Mouse (Mus musculus): ENCODE measurements around the gene Crk.

Crk gene

DNA sequence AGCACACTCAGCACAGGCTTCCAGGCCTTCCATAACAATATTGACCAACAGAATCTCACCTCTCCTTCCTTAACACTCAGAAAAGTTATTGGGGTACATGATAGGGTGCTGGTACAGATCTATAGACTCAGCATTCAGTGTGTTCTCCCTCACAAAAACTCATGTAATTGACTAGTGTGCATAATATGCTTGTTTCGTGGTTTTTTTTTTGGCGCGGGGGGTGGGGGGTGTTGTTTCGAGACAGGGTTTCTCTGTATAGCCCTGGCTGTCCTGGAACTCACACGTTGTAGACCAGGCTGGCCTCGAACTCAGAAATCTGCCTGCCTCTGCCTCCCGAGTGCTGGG lies 59.4 kb downstream of the Crk start:
- no peak for DNase-seq (ENCODE audit: low read depth)

DNA sequence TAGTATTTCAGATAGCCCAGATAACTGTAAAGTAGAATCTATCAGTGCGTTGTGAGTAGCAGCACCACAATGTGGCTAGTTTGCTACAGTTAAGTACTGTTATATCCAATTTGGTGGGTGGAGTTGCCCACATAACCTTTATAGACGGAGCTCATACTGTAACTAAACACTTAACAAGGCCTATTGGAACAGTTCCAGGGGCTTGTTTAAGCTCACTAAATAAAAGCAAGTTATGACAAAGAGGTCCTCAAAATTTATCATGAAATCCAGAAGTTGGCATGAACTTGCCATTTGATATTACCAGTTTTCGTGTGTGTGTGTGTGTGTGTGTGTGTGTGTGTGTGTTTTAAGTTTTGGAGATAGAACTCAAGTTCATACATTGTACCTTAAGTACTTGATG lies 61.1 kb downstream of the Crk start:
- no peak for DNase-seq (ENCODE audit: low read depth)

DNA sequence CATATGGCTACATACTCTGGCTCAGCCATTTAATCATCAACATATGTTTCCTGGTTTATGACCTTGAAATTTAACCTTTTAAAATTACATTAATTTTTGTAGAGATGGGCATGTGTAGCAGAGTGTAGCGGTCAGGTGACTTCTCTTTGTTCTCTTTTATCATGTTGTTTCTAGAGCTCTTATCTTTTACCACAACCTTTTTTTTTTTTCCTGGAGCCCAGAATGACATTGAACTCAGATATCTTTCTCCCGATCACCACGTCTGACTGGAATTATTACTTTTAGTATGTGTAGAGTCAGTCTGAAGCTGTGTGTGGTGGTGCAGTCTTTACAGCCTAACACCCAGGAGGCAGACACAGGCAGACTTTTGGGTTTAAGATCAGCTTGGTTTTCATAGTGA lies 62.6 kb downstream of the Crk start:
- no peak for DNase-seq (ENCODE audit: low read depth)

DNA sequence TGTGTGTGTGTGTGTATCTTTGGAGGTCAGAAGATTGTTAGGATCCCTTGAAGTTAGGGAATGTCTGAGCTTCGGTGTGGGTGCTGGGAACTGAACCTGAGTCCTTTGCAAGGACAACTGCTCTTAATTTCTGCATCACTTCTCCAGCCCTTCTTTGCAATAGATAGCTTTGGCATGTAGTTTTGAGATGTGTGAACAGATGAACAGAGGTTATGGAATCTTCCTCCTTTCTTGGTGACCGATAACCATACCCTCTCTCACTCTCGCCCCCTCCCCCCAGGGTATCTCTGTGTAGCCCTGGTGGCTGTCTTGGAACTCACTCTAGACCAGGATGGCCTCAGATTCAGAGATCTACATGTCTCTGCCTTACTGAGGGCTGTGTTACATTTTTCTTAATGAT lies 65.7 kb downstream of the Crk start:
- DNase-seq (ENCODE audit: low read depth): no peak

DNA sequence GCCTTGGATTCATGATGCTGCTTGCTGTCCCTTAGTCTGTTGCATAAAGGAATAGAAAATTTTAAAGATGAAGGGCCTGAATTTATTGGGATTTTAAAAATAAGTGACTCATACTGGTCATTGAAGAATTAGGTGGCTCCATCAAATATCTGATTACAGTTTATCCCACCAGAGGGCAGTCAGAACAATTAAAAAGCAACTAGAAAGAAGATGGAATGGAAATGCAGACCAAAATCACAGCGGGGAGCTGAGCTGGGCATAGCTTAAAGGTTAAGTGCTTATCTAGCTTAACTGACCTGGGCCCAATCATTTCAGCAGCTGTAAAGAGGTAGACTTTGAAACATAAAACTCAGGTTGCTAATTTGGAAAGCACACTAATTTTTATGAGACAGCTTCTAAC lies 71.5 kb downstream of the Crk start:
- no peak for DNase-seq (ENCODE audit: low read depth)

DNA sequence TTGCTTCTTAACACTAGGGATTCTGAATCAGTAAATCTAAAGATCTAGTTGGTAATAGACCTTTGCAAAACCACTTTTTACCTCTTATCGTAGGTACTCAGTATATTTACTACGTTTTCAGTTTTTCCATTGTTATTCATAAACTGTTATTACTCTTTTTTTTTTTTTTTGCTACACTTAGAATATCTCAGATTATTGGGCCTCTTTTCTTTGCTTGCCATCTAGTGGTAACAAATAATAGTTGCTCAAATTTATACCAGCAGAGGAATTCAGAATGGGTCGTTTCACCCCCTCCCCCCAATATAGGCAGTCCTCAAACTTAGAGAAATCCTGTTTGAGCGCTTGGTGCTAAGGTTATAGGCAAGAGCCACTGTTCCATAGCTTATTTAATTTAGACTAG lies 72.0 kb downstream of the Crk start:
- no peak for DNase-seq (ENCODE audit: low read depth)

Data from naive thymus-derived CD4-positive, alpha-beta T cell, adult 2 months (primary cell).